Mouse (Mus musculus) myocyte (in vitro differentiated cells): Measurements from ENCODE around the gene Cnmd.

Source experiments
- E2F4 ChIP-seq: IDR thresholded peaks from one replicate; pipeline ENCODE4 v1.6.1; 2011; ENCODE audit warnings: mild to moderate bottlenecking, control low read depth, moderate library complexity; ENCODE audit not compliant: insufficient read depth
- MAX ChIP-seq: IDR thresholded peaks from one replicate; pipeline ENCODE4 v1.6.1; 2011; ENCODE audit warnings: low read depth, mild to moderate bottlenecking, control low read depth
- MYOG ChIP-seq, 3 experiments: IDR thresholded peaks; one replicate each; pipeline ENCODE4 v1.6.1; 2011; ENCODE audit warnings: control low read depth in 2 of 3, low read depth in 2 of 3, mild to moderate bottlenecking in 2 of 3; ENCODE audit not compliant: insufficient read length in 2 of 3, control insufficient read depth in 1 of 3, insufficient read depth in 1 of 3
- POLR2A ChIP-seq: IDR thresholded peaks from one replicate; pipeline ENCODE4 v1.6.1; 2011; ENCODE audit warnings: low read depth, mild to moderate bottlenecking, control low read depth, moderate library complexity; ENCODE audit not compliant: insufficient read length
- POLR2AphosphoS2 ChIP-seq: IDR thresholded peaks from one replicate; pipeline ENCODE4 v1.6.1; 2011; ENCODE audit warnings: low read depth, control low read depth; ENCODE audit not compliant: insufficient read length
- SRF ChIP-seq: IDR thresholded peaks from one replicate; pipeline ENCODE4 v1.6.1; 2011; ENCODE audit warnings: low read depth; ENCODE audit not compliant: control insufficient read depth, insufficient read length

- TF ChIP-seq POLR2A (no peak), SRF (no peak), MYOG (IDR thresholded peaks at IDR 0.05; ENCODE audit: control insufficient read depth in 1 of 3, insufficient read depth in 1 of 3, insufficient read length in 2 of 3, low read depth in 2 of 3) (no peak), POLR2AphosphoS2 (no peak), E2F4 (no peak), MAX (no peak)
Observed at GRCm38 (mm10) chr14:79658286-79658685, 3.7 kb downstream of the Cnmd start.
